In the genomic region with DNA sequence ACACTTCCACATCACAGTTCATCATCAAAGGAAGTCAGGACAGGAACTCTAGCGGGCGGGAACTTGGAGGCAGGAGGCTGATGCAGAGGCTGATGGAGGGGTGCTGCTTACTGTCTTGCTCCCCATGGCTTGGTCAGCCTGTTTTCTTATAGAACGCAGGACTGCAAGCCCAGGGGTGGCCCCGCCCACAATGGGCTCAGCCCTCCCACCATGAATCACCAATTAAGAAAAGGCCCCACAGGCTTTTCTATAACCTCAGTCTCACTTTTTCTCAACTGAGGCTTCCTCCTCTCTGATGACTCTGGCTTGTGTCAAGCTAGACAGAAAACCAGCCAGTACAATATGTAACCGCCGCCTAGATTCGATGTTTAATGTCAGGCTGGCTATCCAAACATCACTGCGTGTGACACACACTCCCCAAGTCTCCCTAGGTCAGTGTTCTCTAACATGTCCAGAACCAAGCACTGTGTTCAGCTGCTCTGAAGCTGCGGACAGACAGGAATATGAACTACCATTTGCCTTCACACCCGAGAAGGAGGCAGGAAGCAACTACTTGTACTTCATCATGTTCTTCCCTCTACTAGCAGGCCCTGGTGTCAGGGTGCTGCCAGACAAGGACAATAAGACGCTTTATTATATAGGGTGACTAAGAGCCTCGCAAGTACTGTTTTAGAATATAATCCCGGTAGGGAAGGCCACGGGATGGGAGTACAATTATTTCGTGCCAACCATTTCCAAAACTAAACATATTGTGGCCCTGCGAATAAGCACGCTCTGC, we compare ENCODE assay signal across 8 mouse cellular contexts. TPM values are rescaled to one million over a fixed set of nuclear protein-coding genes. Genes with fewer than 3 reads are reported as not detected.
A peak's percentile ranks its signal among the peaks of the same experiment; 100 is the strongest.
DNase-seq lines count a peak whose midpoint lies in the region; ATAC-seq lines count a peak whose summit lies in the region.

No protein-coding gene starts in this region.

- ATAC-seq in lung, embryonic 16.5 days (ENCODE audit: low read depth) = no peak

- peak overlapping the region; percentile 98 for H3K27ac ChIP-seq in forebrain, embryonic 10.5 days
- H3K27ac ChIP-seq in lung, embryonic 16.5 days (ENCODE audit: low read length) = peak overlapping the region; percentile 97

- H3K4me2 ChIP-seq in lung, embryonic 16.5 days (ENCODE audit: low read depth, low read length) = peak overlapping the region; percentile 85

- peaks cover 3% of the 10 kb centered on the region; the same call in 1 of the 2 replicates for H3K36me3 ChIP-seq in forebrain, embryonic 10.5 days (replicated peaks)
- no peaks in the 10 kb centered on the region for H3K36me3 ChIP-seq in lung, embryonic 16.5 days (ENCODE audit: control insufficient read depth, insufficient read depth, low read length)

- H3K4me1 ChIP-seq in forebrain, embryonic 10.5 days = peaks cover 83% of the 10 kb centered on the region
- H3K4me1 ChIP-seq in lung, embryonic 16.5 days (replicated peaks; ENCODE audit: control insufficient read depth, insufficient read depth, low read length) = peaks cover 56% of the 10 kb centered on the region

- peak; percentile 51 for DNase-seq in cerebellum, adult 9-11 months
- DNase-seq in cerebellum, adult 8-10 months = no peak
- peak; percentile 88 for DNase-seq in Muller cell, postnatal 12 days (ENCODE audit: inconsistent ontology term)
- peak; percentile 43 for DNase-seq in forebrain, embryonic 10.5 days (ENCODE audit: extremely low spot score, low spot score)
- DNase-seq in induced T-regulatory cell, adult 2 months (ENCODE audit: low read depth) = peak; percentile 79
- peak; percentile 60 for DNase-seq in retina, postnatal 1 day
- no peak for DNase-seq in layer of hippocampus, postnatal 25 days (ENCODE audit: extremely low spot score in 1 of 2, low spot score in 1 of 2)

- no peaks in the 10 kb centered on the region for H3K27me3 ChIP-seq in forebrain, embryonic 10.5 days (ENCODE audit: poor library complexity, severe bottlenecking)
- no peaks in the 10 kb centered on the region for H3K27me3 ChIP-seq in lung, embryonic 16.5 days (ENCODE audit: control insufficient read depth, insufficient read depth, low read depth, low read length)

- whole genome bisulfite sequencing in forebrain, embryonic 10.5 days = 31% methylated on average over 17 of the region's 17 CpGs
- WGBS in lung, embryonic 16.5 days = 6% methylated on average over 17 of the region's 17 CpGs

- H3K9ac ChIP-seq in lung, embryonic 16.5 days (ENCODE audit: low read length) = peak overlapping the region; percentile 94

- no peaks in the 10 kb centered on the region for H3K9me3 ChIP-seq in forebrain, embryonic 10.5 days
- H3K9me3 ChIP-seq in lung, embryonic 16.5 days (ENCODE audit: control insufficient read depth, low read length) = no peaks in the 10 kb centered on the region

- H3K4me3 ChIP-seq in forebrain, embryonic 10.5 days = peak overlapping the region; percentile 98
- peak overlapping the region; percentile 91 for H3K4me3 ChIP-seq in lung, embryonic 16.5 days (ENCODE audit: low read length)

RNA-seq across cellular contexts. Expression of a gene that starts 1.4 kb away (rescaled TPM):
- polyA plus RNA-seq in forebrain, embryonic 10.5 days (2016; fragmentation: Nextera tagmentation; extraction: Ambion mirVana) = 209 and 210 TPM in 2 replicates
- polyA plus RNA-seq in lung, embryonic 16.5 days (2015; fragmentation: Nextera tagmentation; extraction: Ambion mirVana) = 131 and 138 TPM in 2 replicates
- 10 to 100 TPM; 82.7 to 91.6 TPM for total RNA-seq in layer of hippocampus, postnatal 25 days (2021)

Comparison
In these comparisons a context has a peak if more than half of its experiments do, and no peak if none do; other contexts are left out.
1. DNase-seq: peak in cerebellum, adult 9-11 months (single experiment), Muller cell, postnatal 12 days (single experiment), forebrain, embryonic 10.5 days (single experiment), induced T-regulatory cell, adult 2 months (single experiment) and retina, postnatal 1 day (single experiment); none in cerebellum, adult 8-10 months (single experiment) and layer of hippocampus, postnatal 25 days (0 of 2).